Mouse (Mus musculus) spleen, adult 12 weeks (tissue): ENCODE measurements around the gene Phlda2.
A peak's percentile ranks its signal among the peaks of the same experiment; 100 is the strongest.

ENCODE experiments used
- DNase-seq: peaks from one replicate; pipeline ENCODE4 v3.0.0; 2022; ENCODE audit warnings: low spot score

Phlda2 gene

GRCm38 (mm10) chr7:143502418-143503200, at the start of gene Phlda2:
Gene Phlda2 (minus strand): TSS chr7:143503150.
- no peak for DNase-seq

- no peak for DNase-seq
These were observed 46.8 kb upstream of the Phlda2 start for GRCm38 (mm10) chr7:143549588-143550220.

GRCm38 (mm10) chr7:143548976-143549457, 46.1 kb upstream of the Phlda2 start, which contains the start of gene Nap1l4:
Gene Nap1l4 (minus strand): TSS chr7:143549106.
- DNase-seq = peak; percentile 98

- no peak for DNase-seq
These were observed 45.4 kb upstream of the Phlda2 start for GRCm38 (mm10) chr7:143548231-143548961.

DNA sequence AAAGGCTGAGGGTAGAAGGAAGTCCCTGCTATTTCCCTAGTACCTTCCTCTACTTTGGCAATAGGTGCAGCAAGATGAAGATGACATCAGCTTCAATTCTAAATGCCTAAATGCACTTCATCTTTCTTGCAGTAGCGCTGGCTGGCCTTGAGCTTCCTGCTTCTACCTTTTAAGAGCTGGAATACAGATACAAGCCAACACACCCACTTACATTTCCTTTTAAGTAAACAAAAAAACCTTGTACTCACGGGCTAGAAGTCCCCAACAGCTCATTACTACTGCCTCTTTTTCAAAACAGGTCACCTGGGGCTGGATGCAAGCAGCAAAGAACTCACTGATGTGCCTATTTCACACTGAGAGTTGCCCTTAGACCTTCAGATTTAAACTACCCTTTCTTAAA, 43.6 kb upstream of the Phlda2 start:
- DNase-seq = no peak

GRCm38 (mm10) chr7:143544368-143544767, 41.4 kb upstream of the Phlda2 start:
- DNase-seq = peak; percentile 33

DNA sequence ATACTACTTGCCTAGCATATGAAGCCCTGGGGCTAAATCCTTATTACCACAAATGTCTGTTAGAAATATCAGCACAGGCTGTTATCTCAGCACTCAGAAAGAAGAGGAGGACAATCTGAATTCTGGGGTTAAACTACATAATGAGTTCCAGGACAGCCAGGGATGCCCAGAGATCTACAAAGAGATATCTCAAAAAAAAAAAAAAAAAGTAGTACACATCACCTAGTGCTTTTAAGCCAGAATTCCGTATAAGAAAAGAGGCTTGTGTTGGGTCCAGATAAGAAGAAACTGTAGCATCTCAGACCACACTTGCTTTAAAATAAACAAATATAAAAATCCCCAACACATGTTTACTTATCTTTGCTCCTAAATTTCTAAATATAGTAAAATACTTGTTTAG, 35.7 kb upstream of the Phlda2 start:
- DNase-seq = no peak

GRCm38 (mm10) chr7:143538229-143538628, 35.3 kb upstream of the Phlda2 start:
- DNase-seq = peak; percentile 20

DNA sequence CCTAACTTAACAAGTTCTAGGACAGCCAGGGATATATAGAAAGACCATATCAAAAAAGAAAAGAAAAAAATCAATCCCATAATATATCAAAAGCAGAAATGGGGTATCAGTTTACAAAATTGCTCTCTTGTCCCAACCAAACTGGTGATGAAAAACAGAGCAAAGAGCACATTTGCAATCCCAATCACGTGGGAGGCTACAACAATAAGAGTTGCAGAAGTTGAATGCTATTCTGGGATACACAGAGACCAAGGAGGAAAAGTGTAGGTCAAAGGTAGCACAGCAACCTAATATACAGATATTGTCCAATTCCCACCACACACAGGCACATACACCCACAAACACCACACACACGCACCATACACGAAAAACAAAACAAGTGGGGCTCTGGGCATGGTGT, 33.3 kb upstream of the Phlda2 start:
- no peak for DNase-seq

- DNase-seq = no peak
These were observed 30.3 kb upstream of the Phlda2 start for GRCm38 (mm10) chr7:143533284-143533683.

DNA sequence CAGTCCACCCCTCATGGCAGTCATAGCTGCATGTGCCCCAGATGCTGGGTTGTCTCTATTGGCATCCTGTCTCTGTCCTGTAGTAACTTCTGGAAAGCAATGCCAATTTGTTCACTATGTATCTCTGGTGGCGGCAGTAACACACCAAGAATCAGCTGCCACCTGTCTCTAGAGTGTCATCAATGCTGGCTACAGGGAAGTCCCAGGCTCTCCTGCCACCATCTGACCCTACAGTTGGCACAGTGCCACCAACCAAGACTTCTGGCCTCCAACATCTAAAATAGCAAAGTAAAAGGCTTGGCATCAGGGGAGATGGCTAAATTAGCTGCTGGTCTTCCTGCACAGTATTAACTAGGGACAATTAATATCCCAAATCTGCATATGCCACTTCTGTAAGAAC, 29.5 kb upstream of the Phlda2 start:
- no peak for DNase-seq

- DNase-seq = no peak
These were observed 16.4 kb upstream of the Phlda2 start for GRCm38 (mm10) chr7:143519333-143519732.

DNA sequence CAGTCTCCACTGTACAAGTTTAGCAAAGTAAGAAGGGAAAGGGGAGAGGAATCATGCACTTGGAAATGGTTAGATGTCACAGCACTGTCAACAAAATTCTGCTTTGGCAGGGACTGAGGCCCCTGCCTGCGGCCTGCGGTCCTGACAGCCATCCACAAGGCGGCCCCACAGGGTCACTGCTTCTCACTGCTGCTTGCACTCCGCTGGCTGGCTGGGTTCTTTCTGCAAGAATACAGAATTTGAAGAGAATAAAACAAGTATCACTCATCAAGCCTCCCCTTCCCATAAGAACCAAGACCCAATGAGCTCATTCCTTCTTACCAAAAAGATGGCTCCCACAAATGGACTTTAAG, 11.4 kb upstream of the Phlda2 start:
- DNase-seq = no peak

DNA sequence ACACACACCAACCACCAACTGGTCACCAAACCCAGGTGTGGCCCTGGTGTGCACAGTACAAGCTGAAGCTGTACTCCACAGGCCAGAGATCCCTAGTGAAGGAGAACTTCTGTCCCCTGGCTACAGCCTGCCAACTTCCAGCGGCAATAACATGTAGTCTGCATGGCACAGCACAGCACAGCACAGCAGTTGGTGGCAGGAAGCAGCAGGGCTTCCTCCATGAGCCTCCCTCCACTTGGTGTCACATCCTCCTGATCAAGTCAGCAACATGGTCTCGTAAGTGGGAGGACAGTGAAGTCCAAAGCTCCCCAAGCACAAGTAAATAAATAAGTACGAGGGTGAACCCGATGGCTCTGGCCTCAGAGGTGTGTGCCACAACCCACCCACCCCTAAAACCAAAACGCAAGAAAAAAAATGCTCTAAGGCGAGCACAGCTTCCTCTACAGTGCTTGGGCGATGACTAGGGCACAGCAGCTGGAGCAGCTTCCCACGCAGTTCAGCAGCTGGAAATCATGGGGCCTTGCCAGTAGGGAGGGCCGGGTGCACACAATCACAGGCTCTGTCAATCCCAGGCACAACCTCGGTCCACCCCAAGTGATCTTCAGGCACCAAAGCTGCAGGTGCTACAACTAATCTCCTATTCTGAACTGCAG, 10.9 kb upstream of the Phlda2 start:
- DNase-seq = no peak

- DNase-seq = no peak
These were observed 8.4 kb upstream of the Phlda2 start for GRCm38 (mm10) chr7:143511335-143511712.

GRCm38 (mm10) chr7:143510593-143511334, 7.8 kb upstream of the Phlda2 start:
- DNase-seq = no peak

GRCm38 (mm10) chr7:143509566-143509965, 6.6 kb upstream of the Phlda2 start:
- DNase-seq = no peak

DNA sequence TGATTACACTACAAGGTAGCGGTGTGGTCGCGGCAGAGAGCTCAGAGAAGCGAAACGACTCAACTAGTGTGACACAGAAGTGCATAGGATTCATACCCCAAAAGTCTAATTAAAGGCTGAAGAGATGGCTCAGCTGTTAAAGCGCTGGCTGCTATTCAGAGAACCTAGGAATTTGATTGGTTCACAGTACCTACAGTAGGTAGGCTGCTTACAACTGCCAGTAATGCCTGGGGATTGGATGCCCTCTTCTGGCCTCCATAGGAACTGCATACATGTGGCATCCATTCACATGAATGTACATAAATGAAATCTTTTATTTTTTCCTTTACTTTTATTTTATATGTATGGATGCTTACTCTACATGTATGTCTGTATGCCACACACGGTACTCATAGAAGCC, 3.7 kb upstream of the Phlda2 start:
- peak; percentile 32 for DNase-seq

DNA sequence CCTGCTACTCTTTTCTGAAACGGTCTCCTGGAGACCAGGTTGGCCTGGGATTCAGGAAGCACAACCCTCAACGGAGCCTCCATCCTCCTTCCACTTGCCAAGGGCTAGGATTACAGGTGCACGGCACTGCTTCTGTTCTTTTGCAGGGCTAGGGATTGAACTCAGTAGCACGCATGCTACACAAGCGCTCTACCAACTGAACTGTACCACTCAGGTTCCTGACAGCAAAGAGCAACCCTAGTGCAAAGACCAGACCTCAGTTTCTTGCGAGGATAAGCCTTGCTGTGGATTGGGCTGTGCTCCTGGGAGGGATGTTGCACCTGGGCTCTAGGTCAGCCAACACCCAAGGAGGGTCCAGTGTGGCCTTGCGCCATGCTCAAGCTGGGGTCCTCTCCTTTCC, 3.3 kb upstream of the Phlda2 start:
- no peak for DNase-seq

- DNase-seq = peak; percentile 48
These were observed 2.9 kb upstream of the Phlda2 start for GRCm38 (mm10) chr7:143505823-143506222.

- no peak for DNase-seq
These were observed 2.5 kb upstream of the Phlda2 start for GRCm38 (mm10) chr7:143505411-143505810.

DNA sequence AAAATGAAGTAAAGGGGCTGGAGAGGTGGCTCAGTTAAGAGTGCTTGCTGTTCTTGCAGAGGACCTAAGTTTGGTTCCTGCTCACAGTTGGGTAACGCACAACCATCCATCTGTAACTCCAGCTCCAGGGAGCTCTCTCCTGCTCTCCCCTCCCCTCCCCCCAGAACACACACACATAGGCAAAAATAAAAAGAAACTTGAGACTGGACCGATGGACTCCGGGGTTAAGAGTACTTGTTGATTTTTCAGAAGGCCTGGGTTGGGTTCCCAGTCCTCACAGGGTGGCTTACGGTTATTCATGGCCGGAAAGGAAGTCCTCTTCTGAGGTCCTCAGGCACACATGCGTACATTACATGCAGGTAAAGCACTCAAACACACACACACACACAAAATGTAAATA, 976 bp upstream of the Phlda2 start:
- DNase-seq = no peak
